Mouse (Mus musculus) bone marrow, adult 2 months (tissue): Measurements from ENCODE around the gene Fktn. TPM values are rescaled to one million over a fixed set of nuclear protein-coding genes. Genes with fewer than 3 reads are reported as not detected.
"Not testable (repeated sequence)": the region's sequence is repeated elsewhere in the genome, so short reads cannot be mapped to it uniquely, and the experiment has no call there.

Experiments used
- H3K27ac ChIP-seq: fragments of 200-500 bp; 2 replicates; pipeline ENCODE4 v1.5.1; 2012; ENCODE audit warnings: low read depth, mild to moderate bottlenecking, control low read depth, inconsistent platforms, low read length; ENCODE audit not compliant: control insufficient read depth, poor library complexity, insufficient read depth
- H3K4me1 ChIP-seq: fragments of 200-500 bp; 2 replicates; pipeline ENCODE4 v1.6.1; 2011; ENCODE audit warnings: low read length; ENCODE audit not compliant: control insufficient read depth, insufficient read depth
- H3K4me3 ChIP-seq: fragments of 200-500 bp; replicated peaks from 2 replicates; pipeline ENCODE3; 2011; ENCODE audit warnings: mild to moderate bottlenecking, low read depth, low read length, control low read depth; ENCODE audit not compliant: control insufficient read depth
- CTCF ChIP-seq: fragments of 200-500 bp; IDR thresholded peaks from 2 replicates; pipeline ENCODE4 v1.5.1; 2011; ENCODE audit warnings: low read length, control low read depth; ENCODE audit not compliant: control insufficient read depth, insufficient read depth
- POLR2A ChIP-seq: fragments of 200-500 bp; IDR thresholded peaks from 2 replicates; pipeline ENCODE4 v1.6.1; 2011; ENCODE audit warnings: low read depth, mild to moderate bottlenecking, control low read depth, low read length, borderline replicate concordance; ENCODE audit not compliant: control insufficient read depth
- WGBS: fragments of 180-500 bp; shearing (Covaris S2); methylation state at CpG from one replicate; pipeline ENCODE4 v1.1.7; 2018; 5-methylcytosine and 5-hydroxymethylcytosine counted together
- polyA plus RNA-seq: library from polyadenylated mRNA; stranded (reverse); fragments of >200 nt; gene quantifications from 2 replicates; pipeline ENCODE4 v1.2.4, GENCODE M21; 2011; ENCODE audit warnings: low replicate concordance; ENCODE audit not compliant: missing spikeins, insufficient read depth, insufficient read length

Fktn gene
- 1.2 and 1.7 TPM in 2 replicates for polyA plus RNA-seq

DNA sequence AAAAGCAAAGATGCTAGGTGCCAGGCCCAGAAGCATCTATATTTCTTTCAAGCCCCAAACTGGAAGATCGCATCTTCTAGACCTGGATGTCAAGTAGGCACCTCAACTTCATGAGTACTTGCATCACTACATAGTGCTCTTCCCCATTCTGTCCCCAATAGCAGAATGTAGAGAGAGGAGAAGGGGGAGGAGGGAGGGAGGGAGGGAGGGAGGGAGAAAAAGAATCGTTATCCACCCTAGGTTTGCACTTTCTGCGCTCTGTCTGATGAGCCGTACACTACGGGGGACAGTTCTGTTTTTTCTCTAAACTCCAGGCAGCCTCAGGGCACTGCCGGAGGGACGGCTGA lies at the start of gene Fktn:
Gene Fktn, plus strand, starts transcription at position 295 of the 347 bp plus-strand sequence.
- H3K27ac ChIP-seq, result peak within 1 kb of the TSS; percentile 43
- TF ChIP-seq CTCF (no peak), POLR2A (no peak)
- peak within 1 kb of the TSS; percentile 74 for H3K4me3 ChIP-seq
- 1% methylated on average over 7 of the region's 7 CpGs for WGBS
- H3K4me1 ChIP-seq, result no peaks in the 10 kb centered on the region

DNA sequence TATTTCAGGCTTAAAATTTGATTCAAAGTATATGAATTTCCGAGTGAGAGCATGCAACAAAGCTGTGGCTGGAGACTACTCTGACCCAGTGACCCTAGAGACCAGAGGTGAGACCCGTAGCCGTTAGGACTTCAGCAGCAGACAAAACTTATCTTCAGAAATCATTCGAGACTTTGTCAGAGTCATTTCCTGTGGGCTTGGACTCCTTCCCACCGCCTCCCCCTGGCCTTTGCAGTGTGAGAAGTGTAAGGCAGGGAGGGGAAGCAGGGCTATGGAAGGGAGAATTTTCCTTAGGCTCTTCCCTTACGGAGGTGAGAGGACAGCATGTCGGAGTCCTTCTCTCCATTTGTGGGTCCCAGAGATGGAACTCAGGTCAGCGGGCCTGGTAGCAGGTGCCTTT lies 31.7 kb upstream of the Fktn start:
- no peak overlapping the region for H3K4me3 ChIP-seq
- H3K27ac ChIP-seq, result no peak overlapping the region
- TF ChIP-seq CTCF (no peak), POLR2A (no peak)
- 22% methylated on average over 8 of the region's 8 CpGs for WGBS
- no peaks in the 10 kb centered on the region for H3K4me1 ChIP-seq

DNA sequence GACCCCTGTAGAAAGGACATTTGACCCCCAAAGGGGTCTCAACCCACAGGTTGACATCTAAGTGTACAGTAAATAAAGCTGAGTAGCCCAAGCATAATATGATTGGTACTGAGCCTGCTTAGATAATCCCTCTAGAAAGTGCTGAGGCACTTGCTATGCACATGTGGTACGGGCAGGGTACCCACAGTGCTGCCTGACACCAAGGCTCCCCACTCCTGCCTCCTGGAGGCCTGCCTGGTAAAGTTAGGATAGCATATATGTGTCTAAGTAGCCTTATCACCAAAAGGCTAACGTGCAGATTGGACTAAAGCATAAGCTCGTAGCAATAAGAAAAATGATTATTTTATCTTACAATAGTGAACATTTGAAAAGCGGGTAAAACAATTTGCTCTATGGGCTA lies 24.8 kb upstream of the Fktn start:
- 80% methylated on average over 4 of the region's 4 CpGs for WGBS
- no peaks in the 10 kb centered on the region for H3K4me1 ChIP-seq
- H3K27ac ChIP-seq, result no peak overlapping the region
- H3K4me3 ChIP-seq, result no peak overlapping the region
- TF ChIP-seq CTCF (no peak), POLR2A (no peak)

DNA sequence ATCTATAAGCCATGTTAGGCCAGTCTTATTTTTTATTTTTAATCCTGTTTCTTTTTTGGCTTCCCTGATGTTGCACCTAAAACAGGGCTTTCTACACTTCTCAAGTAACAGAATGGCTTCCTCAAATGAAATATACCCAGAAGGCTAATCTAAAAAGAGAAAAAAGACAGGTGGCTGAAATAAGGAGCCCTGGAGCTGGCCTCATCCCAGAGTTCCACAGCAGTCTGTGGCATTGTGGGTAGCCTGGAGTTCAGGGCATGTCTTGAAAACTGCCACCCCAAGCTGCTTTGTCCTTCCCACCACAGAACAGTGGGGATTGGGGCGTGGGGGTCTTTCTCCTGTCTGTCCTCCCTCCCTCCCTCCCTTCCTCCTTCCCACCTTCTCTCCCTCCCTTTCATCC lies 22.4 kb upstream of the Fktn start:
- no peaks in the 10 kb centered on the region for H3K4me1 ChIP-seq
- no peak overlapping the region for H3K27ac ChIP-seq
- H3K4me3 ChIP-seq, result no peak overlapping the region
- WGBS, result 79% methylated on average over 1 of the region's 1 CpGs
- TF ChIP-seq CTCF, result no peak
- TF ChIP-seq POLR2A, result no peak

DNA sequence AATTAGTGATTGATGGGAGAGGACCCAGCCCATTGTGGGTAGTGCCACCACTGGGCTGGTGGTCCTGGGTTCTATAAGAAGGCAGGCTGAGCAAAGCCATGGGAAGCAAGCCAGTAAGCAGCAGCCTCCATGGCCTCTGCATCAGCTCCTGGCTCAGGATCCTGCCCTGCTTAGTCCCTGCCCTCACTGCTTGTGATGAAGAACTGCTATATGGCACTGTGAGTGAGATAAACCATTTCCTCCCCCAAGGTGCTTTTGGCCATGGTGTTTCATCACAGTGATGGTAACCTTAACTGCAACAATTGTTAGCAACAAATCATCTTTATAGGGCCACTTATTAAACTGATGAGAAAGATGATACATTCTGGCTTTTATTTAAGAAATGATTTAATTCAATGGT lies 4.6 kb upstream of the Fktn start:
- H3K4me3 ChIP-seq, H3K27ac ChIP-seq, H3K4me1 ChIP-seq: not testable (repeated sequence)

DNA sequence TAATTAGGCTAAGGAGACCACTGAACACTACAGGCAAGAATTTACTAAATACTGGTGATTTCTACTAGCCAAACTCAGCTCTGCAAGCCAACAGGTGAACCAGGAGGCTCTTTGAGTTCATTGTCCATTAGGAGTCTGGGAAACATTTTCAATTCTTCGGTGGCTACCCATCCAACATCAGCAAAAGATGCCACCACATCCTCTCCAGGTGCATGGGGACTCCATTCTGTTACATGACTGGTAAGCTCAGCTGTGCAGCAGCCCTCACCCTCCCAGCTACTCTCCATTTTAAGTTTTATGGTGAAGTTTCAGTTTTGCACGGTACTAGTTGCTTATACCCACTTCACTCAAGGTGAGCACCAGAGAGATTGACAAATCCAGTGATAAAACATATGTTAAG lies 3.8 kb upstream of the Fktn start:
- TF ChIP-seq CTCF (no peak), POLR2A (no peak)
- 79% methylated on average over 2 of the region's 2 CpGs for WGBS
- no peaks in the 10 kb centered on the region for H3K4me1 ChIP-seq
- H3K27ac ChIP-seq, result no peak overlapping the region
- H3K4me3 ChIP-seq, result no peak overlapping the region

DNA sequence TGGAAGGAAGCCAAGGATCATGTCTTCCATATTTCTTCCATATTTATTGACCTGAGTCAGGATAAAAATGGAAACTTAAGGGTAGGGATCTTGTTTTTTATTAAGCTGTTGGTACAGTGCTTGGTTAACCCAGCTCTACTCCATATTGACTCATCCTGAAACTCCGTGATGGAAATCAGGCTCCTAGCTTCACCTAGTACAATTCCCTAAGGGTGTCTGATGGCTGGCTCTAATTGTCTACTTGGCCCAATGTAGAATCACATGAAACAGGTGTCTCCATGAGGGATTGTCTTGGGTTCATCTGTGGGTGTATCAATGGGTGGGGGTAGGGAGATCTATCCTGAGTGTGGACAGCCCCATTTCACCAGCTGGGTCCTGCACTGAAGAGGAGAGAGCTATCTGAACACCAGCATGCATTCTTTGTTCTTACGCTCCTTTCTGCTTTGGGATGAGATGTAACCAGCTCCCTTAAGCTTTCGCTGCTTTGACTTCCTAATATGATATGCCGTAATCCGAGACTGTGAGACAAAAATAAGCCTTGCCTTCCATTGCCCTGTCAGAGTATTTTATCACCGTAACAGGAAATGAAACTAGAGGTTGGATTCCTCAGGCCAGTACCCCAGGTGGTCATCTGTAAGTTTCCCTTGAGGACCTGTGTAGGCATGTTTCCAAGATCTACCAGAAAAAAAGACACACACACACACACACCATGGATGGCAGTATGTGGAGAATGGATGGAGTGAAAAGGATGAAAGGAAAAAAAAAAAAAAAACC lies 3.1 kb upstream of the Fktn start:
- WGBS, result 84% methylated on average over 6 of the region's 6 CpGs
- Histone ChIP-seq H3K27ac (no peak overlapping the region), H3K4me3 (no peak overlapping the region), H3K4me1 (no peaks in the 10 kb centered on the region)
- TF ChIP-seq POLR2A, result no peak
- TF ChIP-seq CTCF, result no peak

DNA sequence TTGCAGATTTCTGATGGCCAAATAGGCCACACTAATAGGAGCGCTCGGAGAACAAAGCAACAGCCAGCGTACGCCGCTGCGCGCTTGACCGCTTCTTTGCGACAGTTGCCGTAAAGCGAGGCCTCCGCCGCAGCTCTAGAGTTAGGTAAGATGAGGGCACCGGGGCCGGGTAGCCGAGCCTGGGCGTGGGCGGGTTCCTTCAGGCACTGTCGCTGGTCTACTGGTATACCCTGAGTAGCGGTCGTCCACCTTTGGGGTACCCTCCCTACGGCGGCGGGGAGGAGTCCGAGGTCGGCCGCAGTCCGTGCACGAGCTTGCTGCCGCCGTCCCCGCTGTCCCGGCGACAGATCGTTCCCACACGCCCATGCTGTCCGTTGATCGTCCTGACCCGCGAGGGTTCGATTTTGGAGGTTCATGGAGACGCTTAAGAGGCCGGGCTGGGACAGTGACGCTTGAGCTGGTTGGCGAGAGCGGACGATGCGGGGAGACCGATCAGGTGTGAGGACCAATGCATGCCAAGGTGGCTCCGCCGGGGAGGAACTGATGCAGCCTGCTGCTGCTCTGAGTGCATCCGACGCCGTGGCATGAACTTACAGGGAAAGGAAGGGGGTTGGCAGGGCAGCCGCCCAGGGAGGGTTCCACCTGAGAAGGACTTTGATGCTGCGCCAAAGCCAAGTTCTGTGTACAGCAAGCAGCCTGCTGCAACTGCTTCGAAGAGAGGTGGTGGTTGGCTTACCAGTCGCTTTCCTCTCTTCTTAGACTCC lies 435 bp downstream of the Fktn start:
- H3K27ac ChIP-seq, result peak overlapping the region; percentile 43
- H3K4me3 ChIP-seq, result peak overlapping the region; percentile 74
- TF ChIP-seq CTCF (no peak), POLR2A (peak; percentile 49; the same call in 1 of the 2 replicates)
- WGBS, result under 1% methylated on average over 58 of the region's 58 CpGs
- no peaks in the 10 kb centered on the region for H3K4me1 ChIP-seq

DNA sequence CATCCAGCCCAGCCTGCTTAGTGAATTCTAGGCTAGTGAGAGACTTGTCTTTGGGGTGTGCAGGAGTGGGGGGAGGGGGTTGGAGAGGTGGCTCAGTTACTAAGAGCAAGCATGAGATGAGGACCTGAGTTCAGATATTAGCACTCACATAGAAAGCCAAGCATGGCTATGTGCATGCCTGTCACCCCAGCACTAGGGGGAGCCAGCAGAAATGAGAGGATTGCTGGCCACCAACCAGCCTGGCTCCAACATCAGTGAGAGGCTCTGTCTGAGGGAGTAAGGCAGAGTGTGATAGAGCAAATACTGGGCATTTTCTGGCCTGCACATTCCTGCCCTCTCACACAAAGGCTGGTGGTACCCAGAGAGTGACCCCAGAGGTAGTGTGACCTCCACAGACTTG lies 2.2 kb downstream of the Fktn start:
- no peak overlapping the region for H3K27ac ChIP-seq
- H3K4me3 ChIP-seq, result no peak overlapping the region
- peak; percentile 50; the same call in 1 of the 2 replicates for TF ChIP-seq CTCF
- no peak for TF ChIP-seq POLR2A
- H3K4me1 ChIP-seq, result no peaks in the 10 kb centered on the region
